Mouse (Mus musculus): Measurements from ENCODE around the gene Folr2. TPM values are rescaled to one million over a fixed set of nuclear protein-coding genes. Genes with fewer than 3 reads are reported as not detected.

The Folr2 gene
- polyA plus RNA-seq, 1 experiment from 2014 or later: 3.0 TPM

DNA sequence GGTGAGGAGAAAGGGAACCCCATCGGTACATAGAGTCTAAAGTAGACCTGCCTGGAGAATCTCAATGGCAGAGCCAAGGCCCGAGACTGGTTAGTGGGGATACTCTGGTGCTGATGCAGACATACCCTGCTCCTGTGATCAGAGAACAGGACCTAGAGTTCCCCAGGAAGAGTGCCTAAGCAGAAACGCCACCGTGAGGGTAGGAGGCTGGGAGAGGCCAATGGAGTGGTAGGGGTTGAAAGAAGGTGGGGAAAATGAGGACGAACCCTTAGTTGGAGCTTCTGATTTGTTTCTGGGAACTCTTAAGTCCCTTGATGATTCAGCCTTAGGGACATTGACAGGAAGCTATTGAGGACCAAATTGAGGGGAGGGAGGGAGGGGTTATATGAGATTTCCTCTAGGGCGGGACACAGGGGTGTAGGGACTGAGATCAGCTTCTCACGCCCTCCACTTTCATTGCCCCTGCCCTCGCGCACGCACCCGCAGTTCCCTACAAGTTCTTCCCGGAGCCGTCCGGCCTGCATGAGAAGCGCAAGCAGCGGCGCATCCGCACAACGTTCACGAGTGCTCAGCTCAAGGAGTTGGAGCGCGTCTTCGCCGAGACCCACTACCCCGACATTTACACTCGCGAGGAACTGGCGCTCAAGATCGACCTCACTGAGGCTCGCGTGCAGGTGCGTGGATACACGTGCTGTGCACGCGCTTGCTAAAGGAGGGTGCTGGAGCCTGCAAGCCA, 36.5 kb downstream of the Folr2 start:
- Histone ChIP-seq H3K4me2 (peak overlapping the region; percentile 71; the same call in 1 of the 2 replicates), H3K36me3 (peaks cover 10% of the 10 kb centered on the region; the same call in 1 of the 2 replicates), H3K9ac (no peak overlapping the region), H3K9me3 (replicated peaks) (no peaks in the 10 kb centered on the region), H3K27me3 (replicated peaks) (peaks cover 87% of the 10 kb centered on the region), H3K4me3 (no peak overlapping the region), H3K4me1 (peaks cover 11% of the 10 kb centered on the region), H3K27ac (no peak overlapping the region)
- ATAC-seq: no peak
- 3% methylated on average over 35 of the region's 35 CpGs for WGBS (ENCODE audit: insufficient replicate concordance)

DNA sequence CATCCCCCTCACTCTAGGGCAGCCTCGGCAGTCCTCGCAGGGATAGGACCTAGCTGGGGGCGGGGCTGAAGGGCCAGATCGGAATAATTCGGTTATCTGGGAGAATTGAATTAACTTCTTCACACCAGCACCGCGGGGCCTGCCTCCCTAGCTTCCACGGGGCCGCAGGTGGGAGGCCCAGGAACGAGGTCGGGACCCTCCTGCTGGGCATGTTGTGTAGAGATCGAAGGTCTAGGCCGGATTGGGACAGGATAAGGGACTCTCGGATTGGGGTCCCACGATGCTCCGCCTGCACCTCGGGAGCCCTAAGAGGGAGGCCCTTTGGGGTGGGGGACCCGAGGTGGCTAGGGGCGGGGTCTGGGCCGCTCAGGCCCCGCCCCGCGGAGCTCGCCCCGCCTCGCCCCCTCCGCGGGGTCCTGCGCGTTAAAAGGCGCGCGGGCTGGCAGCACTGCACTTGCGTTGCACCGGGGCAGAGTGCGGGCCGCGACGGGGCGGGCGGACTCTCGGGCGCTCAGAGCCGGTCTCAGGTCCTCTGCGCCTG, 39.1 kb downstream of the Folr2 start, which contains the start of gene Phox2a:
Gene Phox2a, plus strand, starts transcription at position 453 of the 541 bp plus-strand sequence.
- H3K9me3 ChIP-seq (replicated peaks): no peaks in the 10 kb centered on the region
- ATAC-seq: no peak
- H3K27me3 ChIP-seq (replicated peaks): peaks cover 79% of the 10 kb centered on the region
- H3K27ac ChIP-seq: no peak within 1 kb of the TSS
- no peaks in the 10 kb centered on the region for H3K36me3 ChIP-seq
- 2% methylated on average over 39 of the region's 45 CpGs for WGBS (ENCODE audit: insufficient replicate concordance)
- peak within 1 kb of the TSS; percentile 48 for H3K4me2 ChIP-seq
- peaks cover 11% of the 10 kb centered on the region for H3K4me1 ChIP-seq
- H3K4me3 ChIP-seq: peak within 1 kb of the TSS; percentile 30
- H3K9ac ChIP-seq: no peak within 1 kb of the TSS

Small RNAs within 50 kb of the gene (microRNA-seq; reads per million reads assigned to microRNA genes)
- not detected for gene Gm22655

Other genes starting within 250 kb of the Folr2 start
- 31.9 and 34.6 TPM in 2 replicates for gene Clpb, start 193.6 kb downstream of the Folr2 start, polyA plus RNA-seq (2016; fragmentation: Nextera tagmentation; extraction: Ambion mirVana)
- 0.07 and 0.08 TPM in 2 replicates for gene Phox2a, start 38.9 kb downstream of the Folr2 start, polyA plus RNA-seq (2016; fragmentation: Nextera tagmentation; extraction: Ambion mirVana)
- 6.9 and 7.4 TPM in 2 replicates for gene Inppl1, start 19.0 kb downstream of the Folr2 start, polyA plus RNA-seq (2016; fragmentation: Nextera tagmentation; extraction: Ambion mirVana)
- 72.0 and 82.2 TPM in 2 replicates for gene Anapc15, start 6.5 kb upstream of the Folr2 start, polyA plus RNA-seq (2016; fragmentation: Nextera tagmentation; extraction: Ambion mirVana)
- gene Folr1, start 13.6 kb upstream of the Folr2 start, polyA plus RNA-seq (2016; fragmentation: Nextera tagmentation; extraction: Ambion mirVana): 0.50 and 0.70 TPM in 2 replicates
- 82.3 and 82.5 TPM in 2 replicates for gene Lamtor1, start 48.7 kb upstream of the Folr2 start, polyA plus RNA-seq (2016; fragmentation: Nextera tagmentation; extraction: Ambion mirVana)
- gene Tomt, start 49.2 kb upstream of the Folr2 start, polyA plus RNA-seq (2016; fragmentation: Nextera tagmentation; extraction: Ambion mirVana): 0.14 and 0.30 TPM in 2 replicates
- gene Lrrc51, start 76.7 kb upstream of the Folr2 start, polyA plus RNA-seq (2016; fragmentation: Nextera tagmentation; extraction: Ambion mirVana): 2.8 and 3.6 TPM in 2 replicates
- 48.7 and 53.0 TPM in 2 replicates for gene Numa1, start 76.9 kb upstream of the Folr2 start, polyA plus RNA-seq (2016; fragmentation: Nextera tagmentation; extraction: Ambion mirVana)
- gene Il18bp, start 161.5 kb upstream of the Folr2 start, polyA plus RNA-seq (2016; fragmentation: Nextera tagmentation; extraction: Ambion mirVana): 4.5 and 4.9 TPM in 2 replicates
- 12.7 and 13.4 TPM in 2 replicates for gene Rnf121, start 208.3 kb upstream of the Folr2 start, polyA plus RNA-seq (2016; fragmentation: Nextera tagmentation; extraction: Ambion mirVana)
- gene Xndc1, start 208.3 kb upstream of the Folr2 start, polyA plus RNA-seq (2016; fragmentation: Nextera tagmentation; extraction: Ambion mirVana): 20.2 and 21.0 TPM in 2 replicates
- 0.33 and 0.41 TPM in 2 replicates for gene Xntrpc, start 208.5 kb upstream of the Folr2 start, polyA plus RNA-seq (2016; fragmentation: Nextera tagmentation; extraction: Ambion mirVana)
- gene Trpc2, start 225.9 kb upstream of the Folr2 start, polyA plus RNA-seq (2016; fragmentation: Nextera tagmentation; extraction: Ambion mirVana): not detected in 2 replicates
- 0.12 and 0.42 TPM in 2 replicates for gene Art1, start 244.5 kb upstream of the Folr2 start, polyA plus RNA-seq (2016; fragmentation: Nextera tagmentation; extraction: Ambion mirVana)

All from liver, embryonic 12.5 days (tissue).